Mouse (Mus musculus) limb, embryonic 14.5 days (tissue): ENCODE results near the gene Scn3b. TPM values are rescaled to one million over a fixed set of nuclear protein-coding genes. Genes with fewer than 3 reads are reported as not detected.
A peak's percentile ranks its signal among the peaks of the same experiment; 100 is the strongest.

ENCODE experiments used
- ATAC-seq: fragments of 200-750 bp; cut with Nextera tagmentation; 2 replicates; pipeline ENCODE4 v1.8.0; 2017; ENCODE audit warnings: low read depth, moderate number of reproducible peaks, moderate TSS enrichment; ENCODE audit not compliant: low FRiP score
- DNase-seq: peaks from one replicate; pipeline ENCODE4 v3.0.0-alpha.2; 2015; ENCODE audit warnings: low spot score
- H3K27ac ChIP-seq: fragments of 300-500 bp; sonication (generic); replicated peaks from 2 replicates; pipeline ENCODE4 v1.5.1; 2014; ENCODE audit warnings: low read depth, mild to moderate bottlenecking, low read length, moderate library complexity, mixed read lengths
- H3K27me3 ChIP-seq: fragments of 300-500 bp; sonication (generic); 2 replicates; pipeline ENCODE4 v1.6.1; 2014; ENCODE audit warnings: low read length, mixed read lengths; ENCODE audit not compliant: control insufficient read depth, insufficient read depth
- H3K36me3 ChIP-seq: fragments of 300-500 bp; sonication (generic); 2 replicates; pipeline ENCODE4 v1.6.1; 2014; ENCODE audit warnings: mild to moderate bottlenecking, low read length, moderate library complexity, mixed read lengths; ENCODE audit not compliant: control insufficient read depth, insufficient read depth
- H3K4me1 ChIP-seq: fragments of 300-500 bp; sonication (generic); 2 replicates; pipeline ENCODE4 v1.6.1; 2014; ENCODE audit warnings: antibody characterized with exemption, low read length, mixed read lengths; ENCODE audit not compliant: control insufficient read depth, insufficient read depth
- H3K4me2 ChIP-seq: fragments of 300-500 bp; sonication (generic); replicated peaks from 2 replicates; pipeline ENCODE4 v1.6.1; 2014; ENCODE audit warnings: low read depth, mild to moderate bottlenecking, low read length, moderate library complexity; ENCODE audit not compliant: severe bottlenecking
- H3K4me3 ChIP-seq: fragments of 300-500 bp; sonication (generic); replicated peaks from 2 replicates; pipeline ENCODE4 v1.5.1; 2014; ENCODE audit warnings: low read length
- H3K9ac ChIP-seq: fragments of 300-500 bp; sonication (generic); 2 replicates; pipeline ENCODE4 v1.6.1; 2014; ENCODE audit warnings: mild to moderate bottlenecking, low read depth, low read length, moderate library complexity; ENCODE audit not compliant: severe bottlenecking
- H3K9me3 ChIP-seq: fragments of 300-500 bp; sonication (generic); 2 replicates; pipeline ENCODE4 v1.6.1; 2016; ENCODE audit warnings: low read length; ENCODE audit not compliant: control insufficient read depth
- POLR2A ChIP-seq: fragments of 200-500 bp; IDR thresholded peaks from 2 replicates; pipeline ENCODE4 v1.8.0; 2012; ENCODE audit warnings: inconsistent platforms, mild to moderate bottlenecking, moderate library complexity, borderline replicate concordance; ENCODE audit not compliant: insufficient read depth, insufficient read length; ENCODE audit errors: extremely low read depth
- WGBS: fragments of 180-500 bp; shearing (Covaris S2); extraction: QIAGEN DNeasy Blood & Tissue Kit; methylation state at CpG from one replicate; pipeline ENCODE4 v1.1.7; 2014; 5-methylcytosine and 5-hydroxymethylcytosine counted together
- polyA plus RNA-seq, 2 experiments: library from polyadenylated mRNA; depleted of rRNA in 1 of 2; stranded (reverse) in 1 of 2; unstranded in 1 of 2; fragments of >200 nt; fragmentation: Nextera tagmentation in 1 of 2; extraction: Ambion mirVana in 1 of 2; gene quantifications; 2 replicates each; pipeline versions ENCODE4 v1.2.1 to v1.2.3; 2012 to 2014

Gene Scn3b
- polyA plus RNA-seq, 2 experiments = 14.6 to 15.8 TPM

GRCm38 (mm10) chr9:40317735-40318134 lies 48.7 kb downstream of the Scn3b start:
- Histone ChIP-seq H3K27ac (no peak overlapping the region), H3K9me3 (no peaks in the 10 kb centered on the region), H3K27me3 (no peaks in the 10 kb centered on the region), H3K4me3 (no peak overlapping the region), H3K4me2 (no peak overlapping the region), H3K36me3 (0 out of 2 replicates have a peak, but pooled peaks cover 2% of the 10 kb centered on the region), H3K4me1 (peaks cover 15% of the 10 kb centered on the region), H3K9ac (no peak overlapping the region)
- ATAC-seq (no peak), DNase-seq (no peak)
- 85% methylated on average over 4 of the region's 4 CpGs for WGBS
- TF ChIP-seq POLR2A = no peak

- DNase-seq (no peak), ATAC-seq (no peak)
- Histone ChIP-seq H3K4me2 (no peak overlapping the region), H3K36me3 (0 out of 2 replicates have a peak, but pooled peaks cover 2% of the 10 kb centered on the region), H3K4me1 (peaks cover 15% of the 10 kb centered on the region), H3K9ac (no peak overlapping the region), H3K27me3 (no peaks in the 10 kb centered on the region), H3K27ac (no peak overlapping the region), H3K4me3 (no peak overlapping the region), H3K9me3 (no peaks in the 10 kb centered on the region)
- no peak for TF ChIP-seq POLR2A
- 83% methylated on average over 5 of the region's 5 CpGs for WGBS
Observed at GRCm38 (mm10) chr9:40318771-40319170, 49.8 kb downstream of the Scn3b start.

DNA sequence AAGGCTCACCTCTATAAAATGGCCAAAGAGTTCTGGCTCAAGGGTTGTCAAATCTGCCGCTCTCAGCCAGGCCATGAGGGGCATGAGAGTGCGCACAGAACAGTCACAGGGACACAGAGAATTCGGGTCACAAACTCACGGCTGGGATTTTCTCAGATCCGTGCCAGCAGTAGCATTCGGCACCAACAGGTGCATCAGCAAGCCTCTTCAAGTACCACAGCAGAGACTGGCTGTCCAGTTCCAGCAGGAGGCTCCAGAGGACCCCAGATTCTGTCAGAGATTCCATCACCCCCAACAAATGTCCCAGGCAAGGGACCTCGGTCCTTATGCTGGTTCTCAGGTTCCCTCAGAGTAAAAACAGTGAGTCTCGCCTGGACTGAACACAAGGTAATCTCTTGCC lies 51.4 kb downstream of the Scn3b start:
- Histone ChIP-seq H3K9ac (no peak overlapping the region), H3K4me3 (no peak overlapping the region), H3K9me3 (no peaks in the 10 kb centered on the region), H3K4me1 (peaks cover 15% of the 10 kb centered on the region), H3K27ac (peak overlapping the region; percentile 75; the same call in 1 of the 2 replicates), H3K36me3 (no peaks in the 10 kb centered on the region), H3K4me2 (no peak overlapping the region), H3K27me3 (no peaks in the 10 kb centered on the region)
- 82% methylated on average over 8 of the region's 8 CpGs for WGBS
- ATAC-seq (no peak), DNase-seq (no peak)
- no peak for TF ChIP-seq POLR2A

DNA sequence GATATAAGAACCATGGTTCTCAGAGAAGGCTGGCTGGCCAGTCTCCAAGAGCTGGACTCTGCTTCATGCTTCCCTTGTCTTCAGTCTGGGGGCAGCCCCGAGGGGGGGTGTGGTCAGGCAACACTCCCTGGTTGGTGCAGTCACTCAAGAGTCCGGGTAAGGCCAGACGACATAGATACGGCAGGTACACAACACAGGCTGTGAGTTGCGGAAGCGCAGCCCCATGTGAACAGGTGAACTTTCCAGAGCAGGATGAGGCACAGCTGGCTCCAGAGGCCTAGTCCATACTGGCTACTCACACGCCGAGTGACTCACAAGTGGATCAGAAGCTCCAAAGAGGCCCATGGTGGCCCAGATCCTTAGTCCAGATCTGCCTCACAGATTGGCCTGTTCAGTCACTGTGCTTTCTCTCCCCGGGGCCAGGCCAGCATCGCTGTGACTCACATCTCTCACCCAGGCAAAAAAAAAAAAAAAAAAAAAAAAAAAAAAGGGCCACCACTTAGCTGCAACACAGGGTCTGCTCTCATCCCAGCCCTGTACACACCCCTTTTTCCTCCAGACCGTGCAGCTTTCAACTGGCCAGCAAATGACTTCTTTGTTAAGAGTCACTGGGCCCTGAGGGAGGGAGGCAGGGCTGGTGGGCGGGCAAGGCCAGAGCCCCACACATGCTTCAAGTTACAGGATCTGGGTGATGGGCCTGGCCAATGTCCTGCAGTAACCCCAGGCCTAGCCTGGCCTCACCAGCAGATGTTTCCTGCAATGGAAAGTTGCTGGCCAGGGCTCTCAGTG lies 52.1 kb downstream of the Scn3b start:
- Histone ChIP-seq H3K4me2 (no peak overlapping the region), H3K9ac (no peak overlapping the region), H3K27me3 (no peaks in the 10 kb centered on the region), H3K36me3 (no peaks in the 10 kb centered on the region), H3K9me3 (no peaks in the 10 kb centered on the region), H3K27ac (peak overlapping the region; percentile 75), H3K4me3 (no peak overlapping the region), H3K4me1 (peaks cover 15% of the 10 kb centered on the region)
- no peak for TF ChIP-seq POLR2A
- 45% methylated on average over 12 of the region's 12 CpGs for WGBS
- DNase-seq (peak; percentile 65), ATAC-seq (peak; percentile 78)

DNA sequence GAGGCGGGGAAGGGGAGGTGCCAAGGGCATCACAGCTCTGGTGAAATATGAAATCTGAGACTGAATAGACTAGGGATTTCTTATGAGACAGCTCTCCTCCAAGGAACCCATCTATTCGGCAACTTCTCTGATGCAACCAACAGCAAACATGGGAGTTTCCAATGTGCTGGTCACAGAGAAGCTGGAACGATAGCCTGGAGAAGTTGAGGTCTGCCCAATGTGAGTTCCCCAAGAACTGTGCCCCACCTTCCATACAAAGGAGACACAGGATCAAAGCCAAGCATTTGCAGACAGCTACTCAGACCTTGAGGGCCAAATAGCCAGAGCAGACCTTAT lies 52.6 kb downstream of the Scn3b start:
- no peak for DNase-seq
- Histone ChIP-seq H3K4me3 (no peak overlapping the region), H3K36me3 (no peaks in the 10 kb centered on the region), H3K27ac (no peak overlapping the region), H3K27me3 (no peaks in the 10 kb centered on the region), H3K9ac (no peak overlapping the region), H3K4me1 (peaks cover 15% of the 10 kb centered on the region), H3K4me2 (no peak overlapping the region), H3K9me3 (no peaks in the 10 kb centered on the region)
- no peak for TF ChIP-seq POLR2A
- 52% methylated on average over 3 of the region's 3 CpGs for WGBS
- no peak for ATAC-seq
